Mouse (Mus musculus): Measurements from ENCODE around the gene Bcl2l1. TPM values are rescaled to one million over a fixed set of nuclear protein-coding genes. Genes with fewer than 3 reads are reported as not detected.

The Bcl2l1 gene
- polyA plus RNA-seq, 1 experiment from 2014 or later = 109 TPM

GRCm38 (mm10) chr2:152827321-152828010, 4.1 kb downstream of the Bcl2l1 start:
- Histone ChIP-seq H3K9me3 (ENCODE audit: control insufficient read depth, low read length) (no peaks in the 10 kb centered on the region), H3K9ac (ENCODE audit: low read length) (no peak overlapping the region), H3K4me3 (ENCODE audit: low read depth, low read length) (peak overlapping the region; percentile 11; the same call in 1 of the 2 replicates), H3K27me3 (ENCODE audit: control insufficient read depth, insufficient read depth, low read length) (no peaks in the 10 kb centered on the region), H3K4me1 (ENCODE audit: control insufficient read depth, insufficient read depth, low read length) (peaks cover 24% of the 10 kb centered on the region), H3K36me3 (ENCODE audit: control insufficient read depth, insufficient read depth, low read length) (peaks cover 3% of the 10 kb centered on the region; the same call in 1 of the 2 replicates), H3K4me2 (ENCODE audit: low read depth, severe bottlenecking) (peak overlapping the region; percentile 64), H3K27ac (replicated peaks; ENCODE audit: low read depth, low read length) (no peak overlapping the region)
- WGBS = 88% methylated on average over 8 of the region's 8 CpGs
- ATAC-seq (ENCODE audit: insufficient number of reproducible peaks, low FRiP score, low TSS enrichment, low read depth) (no peak), DNase-seq (ENCODE audit: low spot score) (no peak)

GRCm38 (mm10) chr2:152826481-152826880, 5.0 kb downstream of the Bcl2l1 start:
- no peaks in the 10 kb centered on the region for H3K27me3 ChIP-seq (ENCODE audit: control insufficient read depth, insufficient read depth, low read length)
- H3K4me2 ChIP-seq (ENCODE audit: low read depth, severe bottlenecking) = no peak overlapping the region
- peaks cover 29% of the 10 kb centered on the region for H3K4me1 ChIP-seq (ENCODE audit: control insufficient read depth, insufficient read depth, low read length)
- DNase-seq (ENCODE audit: low spot score) (no peak), ATAC-seq (ENCODE audit: insufficient number of reproducible peaks, low FRiP score, low TSS enrichment, low read depth) (no peak)
- H3K36me3 ChIP-seq (ENCODE audit: control insufficient read depth, insufficient read depth, low read length) = peaks cover 3% of the 10 kb centered on the region; the same call in 1 of the 2 replicates
- H3K9ac ChIP-seq (ENCODE audit: low read length) = no peak overlapping the region
- no peak overlapping the region for H3K27ac ChIP-seq (replicated peaks; ENCODE audit: low read depth, low read length)
- 84% methylated on average over 3 of the region's 3 CpGs for WGBS
- H3K4me3 ChIP-seq (ENCODE audit: low read depth, low read length) = no peak overlapping the region
- H3K9me3 ChIP-seq (ENCODE audit: control insufficient read depth, low read length) = no peaks in the 10 kb centered on the region

- Histone ChIP-seq H3K9ac (ENCODE audit: low read length) (no peak overlapping the region), H3K27ac (replicated peaks; ENCODE audit: low read depth, low read length) (no peak overlapping the region), H3K36me3 (ENCODE audit: control insufficient read depth, insufficient read depth, low read length) (peaks cover 3% of the 10 kb centered on the region; the same call in 1 of the 2 replicates), H3K4me3 (ENCODE audit: low read depth, low read length) (no peak overlapping the region), H3K9me3 (ENCODE audit: control insufficient read depth, low read length) (no peaks in the 10 kb centered on the region), H3K27me3 (ENCODE audit: control insufficient read depth, insufficient read depth, low read length) (no peaks in the 10 kb centered on the region), H3K4me2 (ENCODE audit: low read depth, severe bottlenecking) (no peak overlapping the region), H3K4me1 (ENCODE audit: control insufficient read depth, insufficient read depth, low read length) (peaks cover 34% of the 10 kb centered on the region)
- WGBS = 90% methylated on average over 2 of the region's 2 CpGs
- no peak for DNase-seq (ENCODE audit: low spot score)
- ATAC-seq (ENCODE audit: insufficient number of reproducible peaks, low FRiP score, low TSS enrichment, low read depth) = no peak
Observed at GRCm38 (mm10) chr2:152825713-152826112, 5.8 kb downstream of the Bcl2l1 start.

- H3K4me2 ChIP-seq (ENCODE audit: low read depth, severe bottlenecking) = no peak overlapping the region
- no peak overlapping the region for H3K27ac ChIP-seq (replicated peaks; ENCODE audit: low read depth, low read length)
- ATAC-seq (ENCODE audit: insufficient number of reproducible peaks, low FRiP score, low TSS enrichment, low read depth) (no peak), DNase-seq (ENCODE audit: low spot score) (no peak)
- peaks cover 36% of the 10 kb centered on the region for H3K4me1 ChIP-seq (ENCODE audit: control insufficient read depth, insufficient read depth, low read length)
- H3K9me3 ChIP-seq (ENCODE audit: control insufficient read depth, low read length) = no peaks in the 10 kb centered on the region
- no peak overlapping the region for H3K4me3 ChIP-seq (ENCODE audit: low read depth, low read length)
- H3K27me3 ChIP-seq (ENCODE audit: control insufficient read depth, insufficient read depth, low read length) = no peaks in the 10 kb centered on the region
- 84% methylated on average over 4 of the region's 4 CpGs for WGBS
- peaks cover 3% of the 10 kb centered on the region; the same call in 1 of the 2 replicates for H3K36me3 ChIP-seq (ENCODE audit: control insufficient read depth, insufficient read depth, low read length)
- no peak overlapping the region for H3K9ac ChIP-seq (ENCODE audit: low read length)
Observed at GRCm38 (mm10) chr2:152825168-152825697, 6.3 kb downstream of the Bcl2l1 start.

GRCm38 (mm10) chr2:152824438-152825167, 6.9 kb downstream of the Bcl2l1 start:
- ATAC-seq (ENCODE audit: insufficient number of reproducible peaks, low FRiP score, low TSS enrichment, low read depth) (no peak), DNase-seq (ENCODE audit: low spot score) (no peak)
- no peaks in the 10 kb centered on the region for H3K27me3 ChIP-seq (ENCODE audit: control insufficient read depth, insufficient read depth, low read length)
- WGBS = 89% methylated on average over 3 of the region's 3 CpGs
- H3K27ac ChIP-seq (replicated peaks; ENCODE audit: low read depth, low read length) = no peak overlapping the region
- no peak overlapping the region for H3K4me3 ChIP-seq (ENCODE audit: low read depth, low read length)
- no peaks in the 10 kb centered on the region for H3K9me3 ChIP-seq (ENCODE audit: control insufficient read depth, low read length)
- H3K4me1 ChIP-seq (ENCODE audit: control insufficient read depth, insufficient read depth, low read length) = peaks cover 38% of the 10 kb centered on the region
- peaks cover 3% of the 10 kb centered on the region; the same call in 1 of the 2 replicates for H3K36me3 ChIP-seq (ENCODE audit: control insufficient read depth, insufficient read depth, low read length)
- H3K4me2 ChIP-seq (ENCODE audit: low read depth, severe bottlenecking) = no peak overlapping the region
- no peak overlapping the region for H3K9ac ChIP-seq (ENCODE audit: low read length)

GRCm38 (mm10) chr2:152823770-152824169, 7.8 kb downstream of the Bcl2l1 start:
- Histone ChIP-seq H3K4me2 (ENCODE audit: low read depth, severe bottlenecking) (no peak overlapping the region), H3K4me3 (ENCODE audit: low read depth, low read length) (no peak overlapping the region), H3K9ac (ENCODE audit: low read length) (no peak overlapping the region), H3K27ac (replicated peaks; ENCODE audit: low read depth, low read length) (no peak overlapping the region), H3K27me3 (ENCODE audit: control insufficient read depth, insufficient read depth, low read length) (no peaks in the 10 kb centered on the region), H3K36me3 (ENCODE audit: control insufficient read depth, insufficient read depth, low read length) (peaks cover 3% of the 10 kb centered on the region; the same call in 1 of the 2 replicates), H3K4me1 (ENCODE audit: control insufficient read depth, insufficient read depth, low read length) (peaks cover 30% of the 10 kb centered on the region), H3K9me3 (ENCODE audit: control insufficient read depth, low read length) (no peaks in the 10 kb centered on the region)
- ATAC-seq (ENCODE audit: insufficient number of reproducible peaks, low FRiP score, low TSS enrichment, low read depth) (no peak), DNase-seq (ENCODE audit: low spot score) (no peak)
- WGBS = 97% methylated on average over 1 of the region's 1 CpGs

GRCm38 (mm10) chr2:152821566-152821965, 10.0 kb downstream of the Bcl2l1 start:
- Histone ChIP-seq H3K4me1 (ENCODE audit: control insufficient read depth, insufficient read depth, low read length) (peaks cover 15% of the 10 kb centered on the region), H3K9me3 (ENCODE audit: control insufficient read depth, low read length) (no peaks in the 10 kb centered on the region), H3K9ac (ENCODE audit: low read length) (no peak overlapping the region), H3K36me3 (ENCODE audit: control insufficient read depth, insufficient read depth, low read length) (peaks cover 3% of the 10 kb centered on the region; the same call in 1 of the 2 replicates), H3K27ac (replicated peaks; ENCODE audit: low read depth, low read length) (peak overlapping the region; percentile 38; the same call in 1 of the 2 replicates), H3K4me3 (ENCODE audit: low read depth, low read length) (no peak overlapping the region), H3K27me3 (ENCODE audit: control insufficient read depth, insufficient read depth, low read length) (no peaks in the 10 kb centered on the region), H3K4me2 (ENCODE audit: low read depth, severe bottlenecking) (no peak overlapping the region; the same call in 1 of the 2 replicates)
- DNase-seq (ENCODE audit: low spot score) = no peak
- no peak for ATAC-seq (ENCODE audit: insufficient number of reproducible peaks, low FRiP score, low TSS enrichment, low read depth)

GRCm38 (mm10) chr2:152821023-152821422, 10.5 kb downstream of the Bcl2l1 start:
- WGBS = 43% methylated on average over 5 of the region's 5 CpGs
- Histone ChIP-seq H3K4me1 (ENCODE audit: control insufficient read depth, insufficient read depth, low read length) (peaks cover 15% of the 10 kb centered on the region), H3K4me2 (ENCODE audit: low read depth, severe bottlenecking) (no peak overlapping the region; the same call in 1 of the 2 replicates), H3K9ac (ENCODE audit: low read length) (no peak overlapping the region), H3K36me3 (ENCODE audit: control insufficient read depth, insufficient read depth, low read length) (peaks cover 3% of the 10 kb centered on the region; the same call in 1 of the 2 replicates), H3K9me3 (ENCODE audit: control insufficient read depth, low read length) (no peaks in the 10 kb centered on the region), H3K27me3 (ENCODE audit: control insufficient read depth, insufficient read depth, low read length) (no peaks in the 10 kb centered on the region), H3K27ac (replicated peaks; ENCODE audit: low read depth, low read length) (peak overlapping the region; percentile 38), H3K4me3 (ENCODE audit: low read depth, low read length) (no peak overlapping the region)
- DNase-seq (ENCODE audit: low spot score) (no peak), ATAC-seq (ENCODE audit: insufficient number of reproducible peaks, low FRiP score, low TSS enrichment, low read depth) (no peak)
